Mouse (Mus musculus) brain, embryonic 18.5 days (tissue): ENCODE data around the gene Kcnj6.

Experiments used
- DNase-seq: peaks from one replicate; pipeline ENCODE4 v3.0.0-alpha.2; 2012; ENCODE audit warnings: low read depth, low spot score

Gene Kcnj6

GRCm38 (mm10) chr16:94718919-94719318 is 278.6 kb downstream of the Kcnj6 start:
- no peak for DNase-seq

DNA sequence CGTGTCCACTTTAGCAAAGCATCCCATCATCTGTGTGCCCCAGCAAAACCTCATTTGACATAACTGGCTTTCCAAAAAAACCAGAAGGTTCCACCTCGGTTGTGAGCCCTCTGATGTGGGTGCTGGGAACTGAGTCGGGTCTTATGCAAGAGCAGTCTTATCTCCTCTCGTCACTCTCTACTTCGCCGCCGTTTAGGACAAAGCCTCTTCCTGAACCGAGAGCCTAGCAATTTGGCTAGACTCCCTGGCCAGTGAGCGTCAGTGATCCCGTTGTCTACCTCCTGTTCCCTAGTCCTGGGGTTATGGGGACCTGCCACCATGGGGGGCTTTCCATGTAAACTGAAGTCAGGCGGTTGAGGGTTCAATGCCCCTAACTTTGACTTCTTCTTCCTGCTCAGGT is 280.4 kb downstream of the Kcnj6 start:
- DNase-seq = no peak

GRCm38 (mm10) chr16:94714483-94714882 is 283.0 kb downstream of the Kcnj6 start:
- no peak for DNase-seq

GRCm38 (mm10) chr16:94713480-94714094 is 283.9 kb downstream of the Kcnj6 start:
- DNase-seq = no peak

DNA sequence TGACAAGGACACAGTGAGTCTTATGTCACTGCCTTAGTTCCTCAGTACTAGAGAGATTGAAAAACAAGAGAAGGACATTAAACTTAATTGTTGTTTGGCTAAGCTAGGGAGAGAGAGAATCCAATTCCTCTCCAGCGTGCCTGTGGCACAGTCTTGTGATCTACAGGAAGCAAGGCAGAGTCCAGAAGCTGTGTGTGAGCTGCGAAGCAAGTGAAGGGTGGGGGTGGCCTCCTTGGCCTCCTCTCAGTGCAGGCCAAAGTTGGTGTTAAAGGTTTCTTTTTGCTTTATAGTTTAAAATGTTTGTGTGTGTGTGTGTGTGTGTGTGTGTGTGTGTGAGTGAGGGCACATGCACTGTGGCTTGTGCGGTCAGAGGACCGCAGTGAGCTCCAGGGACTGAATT is 295.5 kb downstream of the Kcnj6 start:
- DNase-seq = no peak

DNA sequence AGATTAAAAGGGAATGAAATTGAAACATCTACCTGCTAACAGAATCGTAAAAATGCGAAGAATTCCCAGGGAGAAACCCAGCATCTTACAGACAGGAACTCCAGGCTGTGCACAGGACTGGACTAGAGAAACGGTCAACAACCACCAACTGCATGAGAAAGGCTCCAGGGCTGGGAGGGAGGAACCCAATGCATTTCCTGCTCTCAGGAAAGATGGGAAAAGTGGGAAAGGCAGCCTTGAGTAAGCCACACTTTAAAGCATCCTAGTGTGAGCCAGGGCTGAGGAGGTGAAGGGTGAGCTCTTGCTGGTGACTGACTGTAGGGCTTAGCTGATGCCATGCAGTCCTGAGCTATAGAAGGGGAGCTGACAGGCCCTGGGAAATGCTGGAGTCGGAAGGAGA is 296.4 kb downstream of the Kcnj6 start:
- no peak for DNase-seq
